Mouse (Mus musculus) right cerebral cortex, postnatal 4 days (tissue): ENCODE results near the gene Fam114a2.

Experiments
- DNase-seq: peaks from one replicate; pipeline ENCODE4 v3.0.0-alpha.2; 2022

Fam114a2 gene

DNA sequence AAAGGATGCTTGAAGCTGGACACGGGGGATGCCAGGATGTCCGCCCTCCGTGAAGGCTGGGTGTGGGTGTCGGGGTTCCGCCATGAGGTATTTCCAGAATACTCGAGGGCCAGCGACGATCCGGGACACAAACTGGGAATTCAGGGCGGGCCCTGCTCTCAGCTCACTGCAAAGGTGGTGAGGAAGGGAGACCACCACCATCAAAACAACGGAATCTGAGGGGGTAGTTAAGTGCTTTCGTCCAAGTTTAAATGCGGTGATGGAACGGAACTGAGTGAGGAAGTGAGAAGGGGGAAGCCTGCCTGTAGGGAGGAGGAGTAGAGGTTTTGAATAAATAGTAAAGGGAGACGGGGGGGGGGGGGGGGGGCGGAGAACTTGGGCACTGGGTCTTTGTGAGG, 333 bp upstream of the Fam114a2 start:
- no peak for DNase-seq

- no peak for DNase-seq
Measured at GRCm38 (mm10) chr11:57516946-57517441, 1.4 kb downstream of the Fam114a2 start.

DNA sequence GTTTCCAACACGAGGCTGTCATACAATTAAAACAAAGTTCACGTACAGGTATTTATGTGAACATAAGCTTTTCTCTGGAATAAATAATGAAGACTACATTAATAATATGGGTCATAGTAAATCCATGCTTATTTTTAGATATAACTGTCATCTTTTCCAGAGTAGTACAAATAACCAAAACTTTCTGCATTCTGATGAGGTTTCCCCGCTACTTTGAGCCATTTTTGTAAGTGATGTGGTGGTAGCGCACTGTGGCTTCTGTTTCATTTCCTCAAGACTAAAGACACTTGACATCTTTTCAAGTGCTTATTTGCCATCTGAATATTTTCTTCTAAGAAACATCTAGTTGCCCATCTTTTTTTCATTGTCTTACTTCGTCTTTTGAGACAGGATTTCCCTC, 3.2 kb downstream of the Fam114a2 start:
- DNase-seq, result no peak

- no peak for DNase-seq
Measured at GRCm38 (mm10) chr11:57506899-57507298, 11.5 kb downstream of the Fam114a2 start.

DNA sequence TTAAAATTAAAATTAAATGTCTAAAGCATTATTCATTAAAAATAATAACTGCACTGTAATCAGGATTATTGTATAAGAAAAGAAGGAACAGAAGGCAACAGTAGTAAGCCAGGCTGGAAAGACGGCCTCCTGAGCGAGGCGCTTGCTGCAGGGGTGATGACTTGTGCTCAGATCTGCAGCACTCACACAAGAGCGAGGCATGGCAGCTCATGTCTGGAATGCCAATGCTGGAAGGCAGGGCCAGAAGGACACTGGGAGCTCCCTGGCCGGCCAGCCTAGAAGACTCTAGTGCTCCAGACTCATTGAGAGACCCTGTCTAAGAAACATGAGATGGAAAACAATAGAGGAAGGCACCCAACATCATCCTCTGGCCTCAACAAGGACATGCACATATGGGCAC, 15.3 kb downstream of the Fam114a2 start:
- DNase-seq, result no peak

DNA sequence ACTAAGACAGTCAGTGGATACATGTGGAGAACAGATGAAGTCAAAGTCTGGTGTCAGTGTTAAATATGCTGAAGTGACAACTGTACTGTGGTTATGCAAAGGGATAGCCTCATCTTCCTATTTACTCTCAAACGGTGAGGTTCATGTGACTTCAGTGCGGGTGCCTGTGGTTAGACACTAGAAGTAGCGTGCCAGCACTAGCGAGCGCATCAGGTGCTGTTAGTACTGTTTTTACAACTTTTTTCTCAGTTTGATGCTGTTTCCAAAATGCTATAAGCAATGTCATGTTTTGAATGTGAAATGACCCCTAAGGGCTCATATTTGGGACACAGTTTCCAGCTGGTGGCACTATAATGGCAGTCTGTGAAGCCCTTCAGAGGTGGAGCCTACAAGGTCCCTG, 20.2 kb downstream of the Fam114a2 start:
- no peak for DNase-seq

GRCm38 (mm10) chr11:57497701-57498100, 20.7 kb downstream of the Fam114a2 start:
- DNase-seq, result no peak

- no peak for DNase-seq
Measured at GRCm38 (mm10) chr11:57496462-57497039, 21.9 kb downstream of the Fam114a2 start.

DNA sequence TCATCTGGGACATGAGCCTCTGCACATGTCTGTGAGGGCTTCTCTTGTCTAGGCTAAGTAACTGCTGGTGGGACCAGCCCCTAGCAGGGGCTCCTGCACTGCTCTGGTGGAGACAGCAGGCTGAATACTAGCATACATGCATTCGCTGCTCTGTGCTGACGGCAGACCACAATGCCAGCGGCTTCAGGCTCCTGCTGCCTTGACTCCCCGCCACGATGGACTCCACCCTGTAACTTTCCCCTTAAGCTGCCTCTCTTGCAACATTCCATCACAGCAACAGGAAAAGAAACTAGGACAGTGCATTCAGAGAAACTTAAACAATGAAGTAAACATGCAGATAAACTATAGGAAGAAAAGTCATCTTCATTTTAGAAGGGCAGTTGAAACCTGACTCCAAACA, 30.0 kb downstream of the Fam114a2 start:
- DNase-seq, result no peak

GRCm38 (mm10) chr11:57478077-57478476, 40.3 kb downstream of the Fam114a2 start:
- DNase-seq, result no peak

DNA sequence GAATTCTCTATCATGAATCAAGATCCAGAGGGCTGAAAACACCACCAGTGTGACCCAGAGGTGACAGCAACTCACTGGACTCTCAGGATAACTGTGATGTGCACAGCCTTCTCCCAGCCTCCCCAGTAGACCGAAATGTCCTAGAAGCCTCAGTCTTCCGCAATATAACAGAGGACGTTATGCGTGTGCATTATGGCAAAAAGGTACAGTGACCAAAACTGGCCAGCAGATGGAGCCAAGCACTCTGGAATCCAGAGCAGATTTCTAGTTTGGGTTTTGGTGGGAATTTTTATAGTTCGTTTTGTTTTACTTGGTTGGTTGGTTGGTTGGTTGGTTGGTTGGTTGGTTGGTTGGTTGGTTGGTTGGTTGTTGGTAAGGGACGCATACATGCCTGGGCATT, 43.3 kb downstream of the Fam114a2 start:
- peak; percentile 84 for DNase-seq

GRCm38 (mm10) chr11:57474296-57474941, 44.0 kb downstream of the Fam114a2 start:
- DNase-seq, result peak; percentile 52

- no peak for DNase-seq
Measured at GRCm38 (mm10) chr11:57470979-57471378, 47.4 kb downstream of the Fam114a2 start.

DNA sequence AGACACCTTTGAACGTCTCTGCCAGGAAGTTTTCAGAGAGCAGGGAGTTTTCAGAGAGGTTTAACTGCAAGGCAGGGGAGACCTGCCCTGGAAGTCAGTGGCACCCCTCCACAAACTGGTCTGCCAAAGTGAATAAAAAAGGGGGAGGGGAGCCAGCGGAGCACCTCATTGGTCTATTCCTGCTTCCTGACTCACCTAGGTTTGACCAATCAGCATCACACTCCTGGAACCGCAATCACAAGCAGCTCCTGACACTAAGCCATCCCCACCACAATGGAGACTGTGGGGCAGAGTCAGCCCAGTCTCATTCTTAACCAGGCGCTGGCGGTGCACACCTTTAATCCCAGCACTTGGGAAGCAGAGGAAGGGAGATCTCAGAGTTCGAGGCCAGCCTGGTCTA, 48.4 kb downstream of the Fam114a2 start:
- DNase-seq, result no peak

DNA sequence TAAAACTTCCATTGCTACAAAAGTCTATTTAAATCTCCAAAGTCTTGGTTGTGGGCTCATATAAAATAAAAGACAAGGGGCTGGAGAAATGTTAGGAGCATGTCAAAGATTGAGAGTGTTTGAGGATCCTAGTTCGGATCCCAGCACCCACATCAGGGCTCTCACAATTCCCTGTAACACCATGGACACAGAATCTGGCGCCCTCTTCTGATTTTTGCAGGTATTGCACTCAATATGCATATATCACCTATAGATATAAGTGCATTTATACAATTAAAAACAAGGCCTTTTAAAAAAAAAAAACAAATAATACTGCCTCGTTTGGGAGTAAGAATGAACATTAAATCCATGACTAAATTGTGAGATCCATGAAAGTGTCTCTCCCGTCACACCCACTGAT, 49.7 kb downstream of the Fam114a2 start:
- no peak for DNase-seq

GRCm38 (mm10) chr11:57467159-57468110, 51.0 kb downstream of the Fam114a2 start:
- peak; percentile 84 for DNase-seq

DNA sequence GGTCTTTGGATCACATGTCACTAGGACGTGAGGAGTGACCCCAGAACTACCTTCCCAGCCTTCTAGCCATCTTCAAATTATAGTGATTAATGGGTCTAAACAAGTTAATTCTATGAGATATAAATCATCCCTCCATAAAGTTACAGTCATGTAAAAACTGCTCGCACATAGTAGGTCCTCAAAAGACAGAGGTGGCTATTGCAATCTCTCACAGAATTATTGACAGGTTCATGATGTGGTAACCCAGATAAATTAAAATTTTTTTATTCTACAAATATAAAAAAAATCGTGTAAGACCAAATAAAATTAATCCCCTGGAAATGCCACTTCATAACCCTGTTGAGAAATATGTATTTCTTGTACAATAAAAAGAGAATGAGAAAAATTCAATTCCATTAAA, 52.6 kb downstream of the Fam114a2 start:
- DNase-seq, result no peak

GRCm38 (mm10) chr11:57465025-57465424, 53.4 kb downstream of the Fam114a2 start:
- DNase-seq, result no peak

DNA sequence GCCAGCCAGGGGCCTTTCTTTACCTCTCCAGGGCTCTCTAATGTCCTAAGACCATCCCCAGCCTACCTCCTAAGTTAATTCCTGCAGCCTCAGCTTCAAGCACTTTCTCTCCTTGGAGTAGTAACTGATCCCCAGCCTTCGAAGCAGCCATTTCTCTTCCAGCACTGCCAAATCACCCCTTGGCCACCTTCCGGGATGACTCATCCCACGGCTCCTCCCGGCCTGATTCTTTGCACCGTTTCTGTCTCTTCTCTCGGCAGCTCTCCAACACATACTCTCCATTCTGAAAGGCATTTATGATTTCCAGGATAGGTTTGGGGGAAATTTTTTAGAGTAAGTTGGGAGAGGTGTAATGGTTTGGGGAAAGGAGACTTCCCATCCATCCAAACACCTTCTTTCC, 58.7 kb downstream of the Fam114a2 start:
- DNase-seq, result no peak

- DNase-seq, result no peak
Measured at GRCm38 (mm10) chr11:57454421-57454820, 64.0 kb downstream of the Fam114a2 start.

DNA sequence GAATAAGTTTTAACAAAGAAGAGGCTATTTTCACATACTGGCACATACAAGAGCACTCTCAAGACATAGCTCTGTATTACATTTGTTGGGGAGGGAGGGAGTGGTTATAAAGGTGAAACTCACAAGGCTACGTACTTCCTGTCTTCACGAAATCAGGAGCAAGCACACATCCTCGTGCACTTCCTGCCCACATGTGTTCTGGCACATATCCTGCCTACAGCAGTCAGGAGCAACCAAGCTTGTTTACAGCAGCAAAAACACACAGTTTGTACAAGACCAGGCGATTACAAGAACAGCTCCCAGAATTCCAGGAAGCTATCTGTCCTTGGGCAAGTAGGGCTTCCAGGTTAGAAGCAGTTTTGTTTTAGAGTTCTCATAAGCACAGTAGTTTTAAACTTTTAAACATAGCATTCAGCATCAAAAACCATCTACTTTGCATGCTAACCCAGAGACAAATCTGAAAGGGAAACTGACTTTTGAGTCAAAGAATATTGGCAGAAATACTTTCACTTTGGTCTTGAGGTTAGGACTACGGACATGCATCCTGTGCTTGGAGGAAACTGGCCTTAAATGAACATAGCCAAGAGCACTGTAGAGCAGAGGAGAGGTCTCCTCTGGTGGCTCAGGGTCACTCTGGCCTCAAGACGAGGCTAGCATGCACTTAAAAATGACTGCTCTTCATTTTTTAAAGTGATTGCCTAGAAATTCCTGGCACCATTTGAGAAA, 73.0 kb downstream of the Fam114a2 start:
- DNase-seq, result no peak

DNA sequence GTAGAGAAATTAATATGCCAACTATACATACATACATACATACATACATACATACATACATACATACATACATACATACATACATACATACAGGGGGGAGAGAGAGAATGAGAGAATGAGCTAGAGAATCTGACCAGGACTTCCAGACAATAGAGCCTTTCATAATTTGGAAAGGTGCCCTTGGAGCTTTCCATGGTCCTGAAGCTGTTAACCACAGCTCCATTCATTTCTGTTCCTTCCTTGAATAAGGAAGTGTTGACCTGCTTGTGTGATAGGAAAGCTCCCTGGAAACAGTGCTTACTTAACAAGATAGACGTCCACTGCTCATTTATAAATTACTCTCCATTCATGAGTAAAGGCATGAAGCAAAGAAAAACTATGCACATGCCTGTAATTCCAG, 84.3 kb downstream of the Fam114a2 start:
- DNase-seq, result no peak
